Mouse (Mus musculus) C2C12 (cell line): ENCODE data around the gene Tnfsf12.

Experiments
- CEBPB ChIP-seq: IDR thresholded peaks from one replicate; pipeline ENCODE4 v1.6.1; 2011; ENCODE audit warnings: low read depth, mild to moderate bottlenecking, control low read depth, moderate library complexity
- CTCF ChIP-seq: IDR thresholded peaks from one replicate; pipeline ENCODE4 v1.5.1; 2011; ENCODE audit not compliant: control insufficient read depth, insufficient read depth, insufficient read length
- USF1 ChIP-seq: IDR thresholded peaks from one replicate; pipeline ENCODE4 v1.6.1; 2011; ENCODE audit warnings: low read depth, mild to moderate bottlenecking, control low read depth, moderate library complexity

DNA sequence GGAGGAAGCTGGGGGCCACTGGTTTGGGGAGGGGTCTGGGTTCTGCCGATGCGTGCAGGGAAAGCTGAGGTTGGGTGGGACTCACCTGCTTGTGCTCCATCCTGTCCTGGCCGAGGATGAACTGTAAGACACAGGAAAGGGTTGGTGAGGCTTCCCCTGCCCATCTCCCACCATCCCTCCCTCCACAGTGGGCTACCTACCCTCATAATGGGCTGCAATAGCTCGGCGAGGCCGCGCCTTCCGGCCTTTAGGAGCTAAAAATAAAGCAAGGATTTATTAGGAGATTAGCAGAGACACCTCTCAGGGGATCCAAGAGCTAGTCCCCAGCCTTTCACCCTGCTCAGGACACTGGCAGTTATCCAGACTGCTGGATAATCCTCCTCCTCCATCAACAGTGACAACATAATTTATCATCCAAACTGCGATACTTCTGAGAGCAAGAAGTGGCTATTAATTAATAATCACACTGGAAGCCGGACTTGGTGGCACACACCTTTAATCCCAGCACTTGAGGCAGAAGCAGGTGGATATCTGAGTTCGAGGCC lies 2.2 kb downstream of the Tnfsf12 start:
- TF ChIP-seq CEBPB (no peak), CTCF (no peak), USF1 (no peak)
